Mouse (Mus musculus) CD4-positive naive resting alpha-beta T cell, adult 57 days (primary cell): ENCODE data around the gene Sfpq. TPM values are rescaled to one million over a fixed set of nuclear protein-coding genes. Genes with fewer than 3 reads are reported as not detected.

ENCODE experiments used
- total RNA-seq: library from RNA; stranded (reverse); gene quantifications from one replicate; pipeline ENCODE4 v1.2.4, GENCODE M21; 2023

The Sfpq gene
- total RNA-seq = 861 TPM

GRCm38 (mm10) chr4:127021151-127021945, at the start of gene Sfpq:
Gene Sfpq, plus strand, starts transcription at chr4:127021324.

GRCm38 (mm10) chr4:127060585-127061290, 39.6 kb downstream of the Sfpq start, which contains the start of gene Zmym1:
Gene Zmym1, minus strand, starts transcription at chr4:127061152.

GRCm38 (mm10) chr4:127076875-127077548, 55.9 kb downstream of the Sfpq start, which contains the start of gene Zmym6:
Gene Zmym6, plus strand, starts transcription at chr4:127077383.

Other genes with a start within 250 kb of the Sfpq start
- 48.3 TPM for gene Zmym4, start 53.2 kb upstream of the Sfpq start, total RNA-seq
- gene Zmym1, start 39.8 kb downstream of the Sfpq start, total RNA-seq = 28.8 TPM
- 20.3 TPM for gene Zmym6, start 56.1 kb downstream of the Sfpq start, total RNA-seq
- gene Tmem35b, start 102.4 kb downstream of the Sfpq start, total RNA-seq = 4.9 TPM
- 0.24 TPM for gene Dlgap3, start 147.9 kb downstream of the Sfpq start, total RNA-seq
- 21.1 TPM for gene Smim12, start 222.5 kb downstream of the Sfpq start, total RNA-seq